Comparison of ENCODE assay signal across 8 mouse cellular contexts in the genomic region with DNA sequence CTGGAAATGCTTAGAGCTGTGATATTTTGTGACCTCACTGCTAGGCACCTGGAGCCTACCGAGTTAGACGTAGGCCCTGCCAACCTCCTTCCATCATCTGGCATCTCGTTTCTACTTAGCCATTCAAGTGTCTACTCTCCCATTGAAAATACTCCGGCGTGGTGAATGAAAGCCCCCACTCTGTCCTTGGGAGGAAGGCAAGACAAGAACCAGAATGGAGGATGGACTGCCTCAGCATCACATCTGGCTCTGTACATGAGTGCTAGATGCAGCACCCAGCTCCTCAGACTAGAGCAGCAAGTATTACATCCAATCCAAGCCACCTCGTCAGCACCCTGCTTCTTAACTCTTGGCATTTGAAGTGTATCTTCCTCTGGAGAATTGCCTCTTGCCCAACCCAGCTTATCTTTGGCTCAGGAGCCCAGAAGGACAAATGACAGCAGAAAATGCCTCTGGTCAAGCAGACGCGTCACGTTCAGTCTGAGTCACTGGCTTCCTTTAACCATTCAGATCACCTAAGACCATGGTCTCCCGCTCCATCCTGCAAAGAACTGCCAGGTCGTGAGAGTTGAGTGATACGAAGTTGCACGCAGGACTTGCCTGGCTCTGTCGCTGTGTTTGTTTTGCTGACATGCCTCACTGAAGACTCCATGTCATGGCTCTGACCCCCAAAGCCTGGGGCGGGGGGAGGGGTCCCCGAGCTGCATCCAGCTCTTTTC.
DNase-seq lines count a peak whose midpoint lies in the region; ATAC-seq and TF ChIP-seq lines count a peak whose summit lies in the region.

No protein-coding gene starts in this region.

- 0 out of 2 replicates have a peak, but pooled peaks have one; percentile 21 for ATAC-seq in kidney, postnatal 0 days (replicated peaks; ENCODE audit: low FRiP score, low read depth)
- ATAC-seq in midbrain, embryonic 15.5 days (replicated peaks), result peak; percentile 66
- ATAC-seq in erythroid progenitor cell, adult 5-6 weeks (replicated peaks; ENCODE audit: low FRiP score, poor library complexity, severe bottlenecking), result no peak
- no peak for ATAC-seq in cerebellum, adult (ENCODE audit: insufficient number of reproducible peaks, low FRiP score, low TSS enrichment)

- no peaks in the 10 kb centered on the region for H3K27me3 ChIP-seq in kidney, postnatal 0 days (ENCODE audit: insufficient read depth, low read length)
- H3K27me3 ChIP-seq in hindbrain, embryonic 10.5 days (ENCODE audit: insufficient read depth, poor library complexity, severe bottlenecking), result 0 out of 2 replicates have a peak, but pooled peaks cover 6% of the 10 kb centered on the region
- no peaks in the 10 kb centered on the region for H3K27me3 ChIP-seq in midbrain, embryonic 15.5 days (replicated peaks)

- no peaks in the 10 kb centered on the region for H3K9me3 ChIP-seq in kidney, postnatal 0 days (replicated peaks; ENCODE audit: low read length)
- no peaks in the 10 kb centered on the region for H3K9me3 ChIP-seq in hindbrain, embryonic 10.5 days
- H3K9me3 ChIP-seq in midbrain, embryonic 15.5 days, result no peaks in the 10 kb centered on the region

- WGBS in kidney, postnatal 0 days, result 45% methylated on average over 16 of the region's 16 CpGs
- 50% methylated on average over 16 of the region's 16 CpGs for WGBS in hindbrain, embryonic 10.5 days
- 54% methylated on average over 16 of the region's 16 CpGs for WGBS in midbrain, embryonic 15.5 days

- peak overlapping the region; percentile 16; the same call in 1 of the 2 replicates for H3K4me3 ChIP-seq in kidney, postnatal 0 days (replicated peaks; ENCODE audit: low read depth, low read length)
- peak overlapping the region; percentile 42 for H3K4me3 ChIP-seq in hindbrain, embryonic 10.5 days
- peak overlapping the region; percentile 37 for H3K4me3 ChIP-seq in midbrain, embryonic 15.5 days

- no peak overlapping the region for H3K27ac ChIP-seq in kidney, postnatal 0 days
- peak overlapping the region; percentile 50; the same call in 1 of the 2 replicates for H3K27ac ChIP-seq in hindbrain, embryonic 10.5 days
- peak overlapping the region; percentile 60; the same call in 1 of the 2 replicates for H3K27ac ChIP-seq in midbrain, embryonic 15.5 days

- peak overlapping the region; percentile 52 for H3K4me2 ChIP-seq in kidney, postnatal 0 days (ENCODE audit: low read length)
- peak overlapping the region; percentile 55 for H3K4me2 ChIP-seq in midbrain, embryonic 15.5 days

- H3K4me1 ChIP-seq in kidney, postnatal 0 days (replicated peaks; ENCODE audit: insufficient read depth, low read length), result peaks cover 6% of the 10 kb centered on the region; the same call in 1 of the 2 replicates
- H3K4me1 ChIP-seq in hindbrain, embryonic 10.5 days (replicated peaks), result peaks cover 22% of the 10 kb centered on the region
- H3K4me1 ChIP-seq in midbrain, embryonic 15.5 days, result peaks cover 12% of the 10 kb centered on the region; the same call in 1 of the 2 replicates

- no peak for TF ChIP-seq CTCF in kidney, postnatal 0 days (IDR thresholded peaks at IDR 0.05; ENCODE audit: low read depth)

- no peak for DNase-seq in kidney, postnatal 0 days (ENCODE audit: low spot score)
- no peak for DNase-seq in kidney, adult 18-20 months
- DNase-seq in adrenal gland, postnatal 25 days, result peak; percentile 11
- DNase-seq in hindbrain, embryonic 10.5 days (ENCODE audit: low spot score), result no peak
- DNase-seq in cerebellum, postnatal 10 days, result no peak

- 0 out of 2 replicates have a peak overlapping the region, but pooled peaks have one; percentile 2 for H3K9ac ChIP-seq in kidney, postnatal 0 days (ENCODE audit: low read depth, low read length)
- 0 out of 2 replicates have a peak overlapping the region, but pooled peaks have one; percentile 6 for H3K9ac ChIP-seq in midbrain, embryonic 15.5 days

- H3K36me3 ChIP-seq in kidney, postnatal 0 days (ENCODE audit: insufficient read depth, low read length), result no peaks in the 10 kb centered on the region
- no peaks in the 10 kb centered on the region for H3K36me3 ChIP-seq in hindbrain, embryonic 10.5 days
- no peaks in the 10 kb centered on the region for H3K36me3 ChIP-seq in midbrain, embryonic 15.5 days (replicated peaks)

Comparison
In these comparisons a context has a peak if more than half of its experiments do, and no peak if none do; other contexts are left out.
1. ATAC-seq: peak in kidney, postnatal 0 days (single experiment) and midbrain, embryonic 15.5 days (single experiment); none in erythroid progenitor cell, adult 5-6 weeks (single experiment) and cerebellum, adult (single experiment).
2. Peak in every context shown above with its lines, with median percentiles within 50 percentile points of each other: H3K4me3 ChIP-seq.